Mouse (Mus musculus): ENCODE measurements around the gene Syngr3. TPM values are rescaled to one million over a fixed set of nuclear protein-coding genes. Genes with fewer than 3 reads are reported as not detected.

Syngr3 gene
- total RNA-seq (2014; rRNA removed): 330 and 376 TPM in 2 replicates
- 334 and 375 TPM in 2 replicates for polyA plus RNA-seq (2015; fragmentation: Nextera tagmentation; extraction: Ambion mirVana)

GRCm38 (mm10) chr17:24689251-24690081 lies at the start of gene Syngr3:
TSS of gene Syngr3 (minus strand) at chr17:24689955.
- DNase-seq (ENCODE audit: low spot score) (peak; percentile 70), ATAC-seq (ENCODE audit: low FRiP score) (peak; percentile 76)

GRCm38 (mm10) chr17:24738238-24738637 lies 48.5 kb upstream of the Syngr3 start:
- DNase-seq (ENCODE audit: low spot score) (no peak), ATAC-seq (ENCODE audit: low FRiP score) (no peak)
- no peaks in the 10 kb centered on the region for H3K27me3 ChIP-seq (ENCODE audit: insufficient read depth, low read length)
- 0 out of 2 replicates have a peak, but pooled peaks cover 3% of the 10 kb centered on the region for H3K36me3 ChIP-seq (ENCODE audit: insufficient read depth, low read length)
- 87% methylated on average over 4 of the region's 4 CpGs for WGBS
- TF ChIP-seq CTCF (IDR thresholded peaks at IDR 0.05): no peak
- no peak overlapping the region for H3K27ac ChIP-seq (ENCODE audit: low read depth, low read length)
- no peak overlapping the region for H3K9ac ChIP-seq (replicated peaks; ENCODE audit: low read length, poor library complexity, severe bottlenecking)
- H3K4me3 ChIP-seq (ENCODE audit: low read depth, low read length): no peak overlapping the region
- no peaks in the 10 kb centered on the region for H3K9me3 ChIP-seq (ENCODE audit: low read length)
- H3K4me2 ChIP-seq (ENCODE audit: low read depth, low read length, poor library complexity, severe bottlenecking): no peak overlapping the region
- H3K4me1 ChIP-seq (ENCODE audit: insufficient read depth, low read length): no peaks in the 10 kb centered on the region

More at GRCm38 (mm10) chr17:24689251-24690081, at the start of gene Syngr3:
- 0 out of 2 replicates have a peak, but pooled peaks have one; percentile 15 for TF ChIP-seq CTCF (IDR thresholded peaks at IDR 0.05)
- no peaks in the 10 kb centered on the region for H3K27me3 ChIP-seq (ENCODE audit: insufficient read depth, low read length)
- peak within 1 kb of the TSS; percentile 64 for H3K4me3 ChIP-seq (ENCODE audit: low read depth, low read length)
- WGBS: 2% methylated on average over 52 of the region's 55 CpGs
- H3K9me3 ChIP-seq (ENCODE audit: low read length): no peaks in the 10 kb centered on the region
- H3K4me2 ChIP-seq (ENCODE audit: low read depth, low read length, poor library complexity, severe bottlenecking): peak within 1 kb of the TSS; percentile 65
- peaks cover 23% of the 10 kb centered on the region for H3K36me3 ChIP-seq (ENCODE audit: insufficient read depth, low read length)
- H3K27ac ChIP-seq (ENCODE audit: low read depth, low read length): peak within 1 kb of the TSS; percentile 89
- H3K9ac ChIP-seq (replicated peaks; ENCODE audit: low read length, poor library complexity, severe bottlenecking): peak within 1 kb of the TSS; percentile 93
- peaks cover 14% of the 10 kb centered on the region for H3K4me1 ChIP-seq (ENCODE audit: insufficient read depth, low read length)

- Histone ChIP-seq H3K27me3 (ENCODE audit: insufficient read depth, low read length) (no peaks in the 10 kb centered on the region), H3K9me3 (ENCODE audit: low read length) (no peaks in the 10 kb centered on the region), H3K9ac (replicated peaks; ENCODE audit: low read length, poor library complexity, severe bottlenecking) (peak overlapping the region; percentile 55; the same call in 1 of the 2 replicates), H3K27ac (ENCODE audit: low read depth, low read length) (no peak overlapping the region), H3K4me3 (ENCODE audit: low read depth, low read length) (peak overlapping the region; percentile 54), H3K4me1 (ENCODE audit: insufficient read depth, low read length) (no peaks in the 10 kb centered on the region), H3K36me3 (ENCODE audit: insufficient read depth, low read length) (no peaks in the 10 kb centered on the region), H3K4me2 (ENCODE audit: low read depth, low read length, poor library complexity, severe bottlenecking) (peak overlapping the region; percentile 85)
- ATAC-seq (ENCODE audit: low FRiP score): no peak
- no peak for DNase-seq (ENCODE audit: low spot score)
- 0 out of 2 replicates have a peak, but pooled peaks have one; percentile 9 for TF ChIP-seq CTCF (IDR thresholded peaks at IDR 0.05)
- 28% methylated on average over 8 of the region's 8 CpGs for WGBS
Measured at GRCm38 (mm10) chr17:24737135-24737810, 47.5 kb upstream of the Syngr3 start.

GRCm38 (mm10) chr17:24736330-24737051 lies 46.7 kb upstream of the Syngr3 start, which contains the start of gene Msrb1:
TSS of gene Msrb1 (plus strand) at chr17:24736642.
- DNase-seq (ENCODE audit: low spot score) (peak; percentile 97), ATAC-seq (ENCODE audit: low FRiP score) (peak; percentile 92)
- under 1% methylated on average over 29 of the region's 29 CpGs for WGBS
- H3K9ac ChIP-seq (replicated peaks; ENCODE audit: low read length, poor library complexity, severe bottlenecking): peak within 1 kb of the TSS; percentile 55
- H3K27me3 ChIP-seq (ENCODE audit: insufficient read depth, low read length): no peaks in the 10 kb centered on the region
- no peaks in the 10 kb centered on the region for H3K4me1 ChIP-seq (ENCODE audit: insufficient read depth, low read length)
- H3K36me3 ChIP-seq (ENCODE audit: insufficient read depth, low read length): no peaks in the 10 kb centered on the region
- H3K4me2 ChIP-seq (ENCODE audit: low read depth, low read length, poor library complexity, severe bottlenecking): peak within 1 kb of the TSS; percentile 85
- TF ChIP-seq CTCF (IDR thresholded peaks at IDR 0.05): no peak
- no peaks in the 10 kb centered on the region for H3K9me3 ChIP-seq (ENCODE audit: low read length)
- H3K27ac ChIP-seq (ENCODE audit: low read depth, low read length): peak within 1 kb of the TSS; percentile 59
- peak within 1 kb of the TSS; percentile 54 for H3K4me3 ChIP-seq (ENCODE audit: low read depth, low read length)

- H3K27ac ChIP-seq (ENCODE audit: low read depth, low read length): no peak overlapping the region
- no peaks in the 10 kb centered on the region for H3K4me1 ChIP-seq (ENCODE audit: insufficient read depth, low read length)
- no peaks in the 10 kb centered on the region for H3K27me3 ChIP-seq (ENCODE audit: insufficient read depth, low read length)
- H3K4me2 ChIP-seq (ENCODE audit: low read depth, low read length, poor library complexity, severe bottlenecking): no peak overlapping the region
- no peaks in the 10 kb centered on the region for H3K36me3 ChIP-seq (ENCODE audit: insufficient read depth, low read length)
- no peak for TF ChIP-seq CTCF (IDR thresholded peaks at IDR 0.05)
- ATAC-seq (ENCODE audit: low FRiP score): no peak
- no peaks in the 10 kb centered on the region for H3K9me3 ChIP-seq (ENCODE audit: low read length)
- H3K4me3 ChIP-seq (ENCODE audit: low read depth, low read length): no peak overlapping the region
- no peak overlapping the region for H3K9ac ChIP-seq (replicated peaks; ENCODE audit: low read length, poor library complexity, severe bottlenecking)
- WGBS: 88% methylated on average over 7 of the region's 7 CpGs
- DNase-seq (ENCODE audit: low spot score): no peak
Measured at GRCm38 (mm10) chr17:24735446-24735845, 45.7 kb upstream of the Syngr3 start.

Measured in midbrain, postnatal 0 days (tissue).